Mouse (Mus musculus) bone marrow macrophage, adult 2 months (primary cell): ENCODE measurements around the gene Fnip2. TPM values are rescaled to one million over a fixed set of nuclear protein-coding genes. Genes with fewer than 3 reads are reported as not detected.

ENCODE experiments used
- H3K27ac ChIP-seq: 2 replicates; pipeline ENCODE4 v1.5.1; 2012; ENCODE audit warnings: low read depth, low read length; ENCODE audit not compliant: insufficient read depth
- H3K4me1 ChIP-seq: 2 replicates; pipeline ENCODE4 v1.6.1; 2012; ENCODE audit warnings: low read length; ENCODE audit not compliant: control insufficient read depth, insufficient read depth
- H3K4me3 ChIP-seq: 2 replicates; pipeline ENCODE4 v1.5.1; 2012; ENCODE audit warnings: mild to moderate bottlenecking, low read length, moderate library complexity; ENCODE audit not compliant: insufficient read depth
- CTCF ChIP-seq: IDR thresholded peaks from 2 replicates; pipeline ENCODE4 v1.5.1; 2012; ENCODE audit warnings: low read depth, mild to moderate bottlenecking, low read length, moderate library complexity
- POLR2A ChIP-seq: IDR thresholded peaks from 2 replicates; pipeline ENCODE4 v1.6.1; 2012; ENCODE audit warnings: mild to moderate bottlenecking, low read depth, low read length, borderline replicate concordance
- polyA plus RNA-seq: library from polyadenylated mRNA; stranded (reverse); fragments of >200 nt; gene quantifications from 2 replicates; pipeline ENCODE4 v1.2.4, GENCODE M21; 2012; ENCODE audit not compliant: missing spikeins, insufficient read depth, insufficient read length

Fnip2 gene
- polyA plus RNA-seq, 1 experiment, result 125 TPM

DNA sequence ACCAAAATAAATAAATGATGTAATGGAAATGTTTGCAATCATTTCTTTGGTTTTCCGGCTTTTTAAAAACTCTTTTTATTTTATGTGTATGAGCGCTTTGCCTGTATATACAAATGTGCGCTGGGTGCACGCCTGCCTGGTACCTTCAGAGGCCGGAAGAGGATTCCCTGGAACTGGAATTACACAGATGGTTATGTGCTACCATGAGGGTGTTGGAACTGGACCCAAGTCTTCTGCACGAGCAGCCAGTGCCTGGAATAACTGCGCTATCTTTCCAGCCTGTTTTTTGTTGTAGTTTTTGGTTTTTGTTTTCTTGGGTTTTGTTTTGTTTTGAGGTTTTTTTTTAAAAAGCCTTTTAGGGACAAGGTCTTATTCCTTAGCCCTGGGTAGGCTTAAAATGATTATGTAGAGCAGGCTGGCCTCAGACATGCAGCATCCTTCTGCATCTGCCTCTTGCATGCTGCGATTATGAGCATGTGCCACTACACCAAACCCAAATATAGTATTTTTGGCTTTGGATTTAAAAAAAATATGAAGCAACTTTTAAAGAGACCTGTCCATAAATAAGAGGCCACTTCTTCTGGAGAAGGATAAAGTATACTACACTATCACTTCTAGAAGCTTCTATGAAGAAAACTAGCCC lies 17.7 kb downstream of the Fnip2 start:
- no peak for TF ChIP-seq CTCF
- TF ChIP-seq POLR2A, result no peak

DNA sequence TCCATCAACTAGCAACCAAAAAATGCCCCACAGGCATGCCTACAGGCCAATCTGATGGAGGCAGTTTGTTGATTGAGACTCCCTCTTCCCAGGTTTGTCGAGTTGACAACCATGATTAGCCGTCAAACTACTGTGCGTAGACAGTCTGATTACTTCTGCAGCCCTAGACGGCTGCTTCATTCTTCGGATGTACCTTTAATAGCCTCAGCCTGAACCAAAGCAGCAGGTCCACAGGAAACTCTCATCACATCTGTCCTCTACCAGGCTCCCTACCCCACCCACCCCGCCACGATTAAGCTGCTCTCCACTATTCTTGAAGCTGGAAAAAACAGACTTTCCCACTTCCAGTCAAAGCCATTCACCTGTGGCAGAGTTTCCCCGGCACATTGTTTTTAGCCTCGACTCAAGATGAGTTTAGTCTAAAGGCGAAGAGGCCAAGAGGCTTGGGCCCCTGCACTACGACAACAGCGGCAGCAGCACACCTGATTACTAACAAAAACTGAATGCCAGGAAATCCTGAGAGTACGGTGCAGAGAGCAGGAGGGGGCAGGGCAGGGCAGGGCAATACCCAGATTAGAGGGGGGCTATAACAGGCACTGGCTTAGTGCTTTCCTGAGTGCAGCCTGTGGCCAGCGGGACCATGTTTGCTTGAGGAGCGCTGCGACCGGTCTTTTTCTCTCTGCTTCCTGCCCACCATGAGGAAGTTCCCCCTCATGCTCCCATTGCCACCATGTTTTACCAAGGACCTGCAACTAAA lies 18.7 kb downstream of the Fnip2 start:
- Histone ChIP-seq H3K4me3 (no peak overlapping the region), H3K27ac (no peak overlapping the region), H3K4me1 (peaks cover 60% of the 10 kb centered on the region)
- TF ChIP-seq POLR2A (no peak), CTCF (no peak)

More for the DNA sequence above, 17.7 kb downstream of the Fnip2 start:
- Histone ChIP-seq H3K4me1 (peaks cover 57% of the 10 kb centered on the region), H3K4me3 (no peak overlapping the region), H3K27ac (no peak overlapping the region)

DNA sequence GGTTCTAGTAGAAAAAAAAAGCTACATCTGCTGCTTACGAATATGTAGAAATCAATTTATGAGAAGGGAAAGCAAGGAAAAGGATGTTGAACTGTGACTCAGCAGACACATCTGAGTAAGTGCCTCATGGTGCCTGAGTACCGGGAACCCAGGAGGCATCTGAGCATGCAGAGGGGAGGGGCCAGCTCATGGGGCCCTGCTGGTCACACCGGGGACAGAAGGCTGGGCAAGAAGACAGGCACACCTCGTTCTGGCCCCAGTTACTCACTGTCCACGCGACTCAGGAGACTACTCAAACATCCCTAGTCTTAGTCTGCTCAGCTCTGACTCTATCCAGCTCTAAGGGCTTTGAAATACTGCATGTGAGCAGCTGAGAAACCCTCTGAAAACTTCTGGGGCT lies 25.0 kb downstream of the Fnip2 start:
- TF ChIP-seq POLR2A (no peak), CTCF (no peak)
- Histone ChIP-seq H3K4me1 (peaks cover 60% of the 10 kb centered on the region), H3K27ac (peak overlapping the region; percentile 83), H3K4me3 (no peak overlapping the region)

DNA sequence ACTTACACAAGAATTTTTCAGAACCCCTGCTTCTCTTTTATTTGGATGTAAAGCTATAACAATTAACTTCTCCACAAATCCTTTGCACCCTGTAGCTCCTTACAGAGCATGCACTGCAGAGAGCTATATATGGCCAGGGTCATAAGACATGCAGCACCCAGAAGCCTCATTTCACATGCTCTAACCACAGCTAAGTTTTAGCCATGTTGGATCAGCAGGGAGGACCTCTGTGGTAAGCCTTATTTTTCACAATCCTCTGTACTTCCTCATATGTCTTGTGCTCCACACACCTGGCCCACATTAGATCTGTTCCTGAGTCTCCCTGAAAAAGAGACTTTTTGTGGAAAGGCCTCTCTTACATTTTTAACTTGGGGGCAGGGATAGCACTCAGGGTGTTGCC lies 27.9 kb downstream of the Fnip2 start:
- H3K27ac ChIP-seq, result peak overlapping the region; percentile 99
- TF ChIP-seq POLR2A (no peak), CTCF (no peak)
- peak overlapping the region; percentile 11; the same call in 1 of the 2 replicates for H3K4me3 ChIP-seq
- H3K4me1 ChIP-seq, result peaks cover 73% of the 10 kb centered on the region

DNA sequence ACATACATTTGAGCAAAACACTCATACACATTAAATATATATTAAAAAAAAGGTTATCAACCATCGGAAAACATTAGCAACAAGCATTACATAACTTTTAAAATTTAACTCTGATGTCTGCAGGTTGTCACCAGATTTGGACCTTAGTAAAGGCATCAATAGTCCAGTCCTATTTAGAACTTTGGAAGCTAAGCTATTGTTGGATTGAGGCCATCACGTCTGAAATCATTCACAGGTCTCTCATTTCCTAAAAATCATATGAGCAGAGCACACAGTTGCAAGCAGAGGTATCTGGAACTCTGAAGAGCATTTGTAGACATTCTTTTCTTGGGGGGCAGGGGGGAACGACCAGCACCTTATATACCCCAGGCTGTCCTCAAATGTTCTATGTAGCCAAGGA lies 28.5 kb downstream of the Fnip2 start:
- H3K4me1 ChIP-seq, result peaks cover 74% of the 10 kb centered on the region
- TF ChIP-seq POLR2A, result no peak
- TF ChIP-seq CTCF, result no peak
- peak overlapping the region; percentile 99 for H3K27ac ChIP-seq
- no peak overlapping the region for H3K4me3 ChIP-seq

DNA sequence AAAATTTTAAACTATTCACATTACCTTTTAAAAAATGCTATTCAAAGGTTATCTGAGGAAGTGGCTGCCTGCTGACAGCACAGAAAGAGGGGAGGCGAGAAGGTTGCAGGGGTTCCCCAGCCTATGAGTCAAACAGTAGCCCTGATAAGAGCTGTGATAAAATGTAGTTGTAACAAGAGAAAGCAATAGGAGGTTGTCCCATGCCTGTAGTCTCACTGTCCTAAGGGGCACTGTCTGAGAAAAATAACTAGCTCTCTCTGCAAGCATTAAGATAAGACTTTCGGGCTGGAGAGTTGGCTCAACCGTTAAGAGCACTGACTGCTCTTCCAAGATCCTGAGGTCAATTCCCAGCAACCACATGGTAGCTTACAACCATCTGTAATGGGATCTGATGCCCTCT lies 29.3 kb downstream of the Fnip2 start:
- peak overlapping the region; percentile 81 for H3K27ac ChIP-seq
- peaks cover 71% of the 10 kb centered on the region for H3K4me1 ChIP-seq
- TF ChIP-seq POLR2A (no peak), CTCF (no peak)
- no peak overlapping the region for H3K4me3 ChIP-seq

DNA sequence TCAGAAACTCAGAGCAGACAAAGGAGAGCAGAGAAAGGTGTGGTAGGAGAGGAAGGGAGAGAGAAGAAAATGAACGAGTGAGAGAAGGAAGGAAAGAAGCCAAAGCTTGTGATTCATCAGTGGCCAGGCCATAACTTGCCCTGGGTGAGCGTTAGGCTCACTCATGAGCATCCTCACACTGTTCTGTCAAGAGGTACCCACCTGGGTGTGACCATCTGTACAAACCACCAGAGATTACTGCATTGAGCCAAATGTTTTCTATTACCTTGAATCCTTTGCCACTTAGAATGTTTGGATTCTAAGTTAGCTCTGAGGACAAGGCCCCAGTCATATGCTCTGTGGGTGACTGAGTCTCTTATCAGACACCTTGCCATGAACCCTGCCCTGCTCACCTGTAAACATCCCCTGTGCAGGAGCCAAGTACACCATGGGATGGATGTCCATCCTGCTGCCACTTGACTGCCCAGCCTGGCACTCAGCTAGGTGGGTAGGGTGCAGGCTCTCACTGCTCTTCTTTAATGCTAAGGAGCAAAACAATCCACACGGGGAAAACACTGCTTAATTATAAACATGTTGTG lies 29.9 kb downstream of the Fnip2 start:
- peaks cover 72% of the 10 kb centered on the region for H3K4me1 ChIP-seq
- TF ChIP-seq POLR2A, result no peak
- TF ChIP-seq CTCF, result no peak
- H3K27ac ChIP-seq, result peak overlapping the region; percentile 81
- H3K4me3 ChIP-seq, result no peak overlapping the region

DNA sequence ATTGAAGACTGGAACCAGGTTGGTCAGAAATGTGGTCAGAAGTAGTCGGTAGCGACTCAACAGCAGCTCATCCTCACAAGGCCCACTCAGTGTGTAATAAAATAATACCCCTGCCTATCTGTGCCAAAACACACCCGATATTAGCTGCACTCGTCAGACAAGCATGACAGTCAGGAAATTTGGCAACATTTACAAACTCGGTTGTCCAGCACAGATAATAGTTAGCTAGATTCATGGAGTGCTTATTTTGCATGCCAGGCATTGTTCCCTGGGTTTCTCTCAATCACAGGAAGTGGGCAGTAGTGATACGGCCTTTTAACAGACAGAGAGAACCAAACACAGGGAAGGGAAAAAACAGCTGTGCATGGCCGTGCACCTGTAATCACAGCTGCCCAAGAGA lies 30.6 kb downstream of the Fnip2 start:
- Histone ChIP-seq H3K4me3 (no peak overlapping the region), H3K27ac (peak overlapping the region; percentile 81), H3K4me1 (peaks cover 75% of the 10 kb centered on the region)
- TF ChIP-seq POLR2A, result no peak
- TF ChIP-seq CTCF, result no peak

DNA sequence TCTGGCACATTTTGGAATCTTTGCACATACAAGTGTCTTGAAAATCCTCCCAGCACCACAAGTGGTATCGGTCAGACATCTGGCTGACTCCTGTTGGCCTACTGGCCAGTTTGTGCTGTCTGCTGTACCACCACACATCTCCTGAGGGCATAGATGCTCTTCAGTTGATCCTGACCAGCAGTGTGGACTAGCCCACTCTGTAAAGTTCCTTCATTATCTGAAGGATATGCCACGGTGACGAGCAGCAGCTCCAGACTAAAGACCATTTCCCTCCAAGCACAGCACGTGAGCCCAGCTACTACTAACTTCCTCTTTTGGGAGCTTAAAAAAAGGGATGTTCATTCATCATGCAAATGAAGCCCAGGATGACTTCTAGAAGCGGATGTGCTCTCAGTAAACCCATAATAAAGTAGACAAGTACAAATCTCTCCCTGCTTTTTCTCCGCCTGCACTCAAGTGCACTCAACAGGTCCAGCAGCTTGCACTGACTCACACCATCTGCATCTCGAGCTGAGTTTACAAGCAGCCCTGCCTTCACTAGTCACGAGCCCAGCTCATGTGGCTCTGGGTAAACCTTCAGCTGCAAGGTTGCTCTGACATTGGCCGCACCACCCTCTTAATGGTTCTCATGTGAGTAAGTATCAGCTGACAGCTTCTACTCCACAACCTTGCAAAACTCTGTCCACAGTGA lies 35.9 kb downstream of the Fnip2 start:
- peaks cover 51% of the 10 kb centered on the region for H3K4me1 ChIP-seq
- H3K4me3 ChIP-seq, result peak overlapping the region; percentile 94
- TF ChIP-seq CTCF, result no peak
- no peak for TF ChIP-seq POLR2A
- peak overlapping the region; percentile 97 for H3K27ac ChIP-seq

DNA sequence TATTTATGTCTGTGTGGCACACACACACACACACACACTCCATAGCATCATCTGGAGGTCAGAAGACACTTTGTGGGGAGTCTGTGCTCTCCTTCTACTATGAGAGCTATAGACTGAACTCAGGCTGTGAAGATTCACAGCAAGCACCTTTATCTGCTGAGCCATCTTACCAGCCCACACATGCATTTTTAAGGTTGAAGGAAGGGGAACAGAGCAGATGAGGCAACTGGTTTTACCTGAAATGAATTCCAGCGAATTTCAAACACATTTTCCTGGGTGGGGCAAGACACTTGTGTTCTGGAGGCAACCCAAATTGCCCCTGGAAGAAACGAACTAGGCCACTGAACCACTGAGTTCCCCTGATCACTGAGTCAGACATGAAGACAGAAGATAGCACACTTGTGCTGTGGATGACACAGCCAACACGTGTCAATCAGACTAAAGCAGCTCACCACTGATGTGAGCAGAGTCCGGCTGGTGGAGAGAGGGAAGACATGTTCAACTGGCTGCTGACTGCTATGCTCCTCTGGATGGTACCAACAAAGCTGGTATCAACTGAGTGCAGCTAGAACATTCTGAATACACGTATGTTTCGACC lies 38.0 kb downstream of the Fnip2 start:
- no peak for TF ChIP-seq POLR2A
- TF ChIP-seq CTCF, result no peak
- peak overlapping the region; percentile 70 for H3K27ac ChIP-seq
- peaks cover 50% of the 10 kb centered on the region for H3K4me1 ChIP-seq
- H3K4me3 ChIP-seq, result peak overlapping the region; percentile 70
